Mouse (Mus musculus): Measurements from ENCODE around the gene Pdzd7.
A peak's percentile ranks its signal among the peaks of the same experiment; 100 is the strongest.
"Not testable (repeated sequence)": the region's sequence is repeated elsewhere in the genome, so short reads cannot be mapped to it uniquely, and the experiment has no call there.

The Pdzd7 gene

DNA sequence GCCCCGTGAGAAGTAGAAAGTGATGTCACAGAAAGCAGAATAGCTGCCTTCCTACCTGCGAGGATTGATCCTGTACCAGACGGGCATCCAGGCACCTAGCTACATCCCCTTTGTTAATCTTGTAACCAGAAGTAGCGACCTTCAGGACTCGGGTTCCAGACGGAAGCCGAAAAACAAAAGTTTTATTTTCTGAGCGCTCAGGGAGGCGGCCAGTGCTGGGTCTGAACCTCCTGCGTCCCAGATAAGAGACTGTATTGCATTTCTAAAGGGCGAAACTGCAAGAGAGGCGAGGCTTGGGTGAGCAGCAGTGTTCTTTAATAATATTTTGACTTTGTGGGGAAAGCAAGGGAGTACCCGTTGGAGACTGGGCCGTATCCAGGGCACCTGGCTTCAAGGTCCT lies 13.3 kb upstream of the Pdzd7 start:
- no peak for DNase-seq (ENCODE audit: low spot score in 2 of 2)

DNA sequence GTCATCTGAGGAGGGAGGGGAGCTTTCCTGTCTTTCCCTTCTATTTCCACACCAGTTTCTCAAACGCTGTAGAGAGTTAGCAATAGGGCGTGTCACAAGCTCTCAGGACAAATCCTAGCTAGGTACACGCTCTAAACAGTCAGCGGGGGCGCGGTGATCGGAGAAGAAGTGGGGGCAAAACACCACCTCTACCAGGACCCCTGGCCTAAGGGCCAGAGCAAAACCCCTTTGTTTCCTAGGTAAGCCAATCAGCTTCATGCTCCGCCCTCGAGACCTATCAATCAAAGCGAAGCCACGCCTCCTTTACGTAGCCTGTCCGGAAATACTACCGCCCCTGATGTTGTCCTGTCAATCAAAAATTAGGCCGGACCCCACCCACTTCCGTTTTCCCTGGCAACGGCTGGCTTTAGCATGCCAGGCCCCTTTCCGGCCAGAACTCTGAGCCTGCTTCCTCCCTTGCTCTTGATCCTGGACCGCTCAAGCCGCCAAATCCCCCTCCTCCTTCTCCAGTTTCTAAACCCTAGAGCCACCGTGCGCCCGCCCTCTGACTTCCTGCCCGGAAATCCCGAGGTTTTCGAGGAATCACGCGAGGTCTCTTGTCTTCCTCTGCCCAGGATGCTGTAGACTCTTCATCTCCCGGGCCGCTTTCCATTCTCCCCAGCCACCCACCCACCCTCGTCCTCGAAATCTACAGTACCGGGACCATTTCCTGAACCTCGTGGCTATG lies 12.8 kb upstream of the Pdzd7 start:
- DNase-seq (ENCODE audit: low spot score in 2 of 2), result peak; percentile 89 to 91

DNA sequence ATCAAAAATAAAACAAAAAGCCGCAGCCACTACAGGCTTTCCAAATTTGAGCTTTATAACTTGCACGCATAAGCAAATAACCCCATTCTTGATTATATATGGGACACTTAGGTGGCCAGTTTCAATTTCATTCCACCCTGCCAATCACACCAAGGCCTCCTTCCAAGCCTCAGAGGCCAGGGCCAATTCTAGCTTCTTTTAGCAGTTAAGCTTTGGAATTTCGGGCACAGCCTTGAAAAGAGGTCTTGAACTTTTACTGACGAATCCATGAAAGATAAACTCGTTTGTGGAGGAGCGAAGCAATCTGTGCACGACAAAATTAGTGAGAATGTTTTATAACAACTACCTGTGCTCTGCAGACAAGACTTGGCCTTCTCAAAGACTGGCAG lies 12.2 kb upstream of the Pdzd7 start:
- no peak for DNase-seq (ENCODE audit: low spot score in 2 of 2)

DNA sequence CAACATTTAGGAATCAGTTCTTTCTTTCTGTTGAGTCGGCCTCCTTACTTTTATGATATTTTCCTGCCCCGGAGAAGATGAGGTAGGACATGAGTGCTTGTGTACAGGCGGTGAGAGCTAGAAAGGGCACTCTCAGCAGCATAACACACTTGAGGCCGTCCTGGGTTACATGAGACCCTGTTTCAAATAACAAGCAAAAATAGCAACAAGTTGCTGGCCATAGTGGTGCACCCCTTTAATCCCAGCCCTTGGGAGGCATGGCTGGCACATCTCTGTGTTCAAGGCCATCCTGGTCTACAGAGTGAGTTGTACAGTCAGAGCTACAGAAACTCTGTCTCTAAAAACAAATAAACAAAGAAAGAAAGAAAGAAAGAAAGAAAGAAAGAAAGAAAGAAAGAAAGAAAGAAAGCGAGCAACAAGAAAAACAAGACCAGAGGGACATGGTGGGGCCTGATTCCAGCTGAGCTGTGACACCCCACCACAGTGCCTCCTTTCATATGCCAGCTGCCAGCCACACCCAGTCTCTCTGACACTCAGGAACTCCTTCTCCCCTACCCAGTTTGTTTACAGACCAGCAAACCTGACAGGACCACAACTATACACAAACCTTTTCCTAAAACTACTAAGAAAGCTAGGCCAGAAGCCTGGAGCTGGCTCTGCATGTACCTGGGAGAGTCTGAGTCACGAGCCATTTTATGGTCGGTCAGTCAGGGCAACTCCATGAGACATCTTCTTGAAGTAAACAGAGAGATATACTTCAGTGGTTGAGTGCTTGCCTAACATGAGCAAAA lies 11.6 kb upstream of the Pdzd7 start:
- DNase-seq (ENCODE audit: low spot score in 2 of 2), result no peak

DNA sequence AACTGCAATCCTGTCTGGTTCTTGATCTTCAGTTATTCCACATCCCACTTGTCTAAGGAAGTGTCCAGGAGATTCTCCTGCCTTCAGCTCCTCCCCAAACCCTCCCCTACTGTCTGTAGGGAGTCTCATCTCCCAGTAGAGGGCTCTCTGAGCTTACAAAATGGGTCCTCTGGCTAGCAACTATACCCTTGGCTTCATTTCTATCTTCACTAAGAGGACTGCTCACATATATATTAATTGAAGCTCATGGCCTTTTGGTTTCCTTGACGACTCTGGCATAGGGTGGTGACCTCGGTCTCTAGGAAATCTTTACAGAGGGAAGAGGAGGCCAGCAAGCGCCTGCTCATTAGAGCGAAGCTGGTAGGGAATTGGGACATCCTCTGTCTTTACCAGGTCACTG lies 10.8 kb upstream of the Pdzd7 start:
- DNase-seq (ENCODE audit: low spot score in 2 of 2), result no peak

DNA sequence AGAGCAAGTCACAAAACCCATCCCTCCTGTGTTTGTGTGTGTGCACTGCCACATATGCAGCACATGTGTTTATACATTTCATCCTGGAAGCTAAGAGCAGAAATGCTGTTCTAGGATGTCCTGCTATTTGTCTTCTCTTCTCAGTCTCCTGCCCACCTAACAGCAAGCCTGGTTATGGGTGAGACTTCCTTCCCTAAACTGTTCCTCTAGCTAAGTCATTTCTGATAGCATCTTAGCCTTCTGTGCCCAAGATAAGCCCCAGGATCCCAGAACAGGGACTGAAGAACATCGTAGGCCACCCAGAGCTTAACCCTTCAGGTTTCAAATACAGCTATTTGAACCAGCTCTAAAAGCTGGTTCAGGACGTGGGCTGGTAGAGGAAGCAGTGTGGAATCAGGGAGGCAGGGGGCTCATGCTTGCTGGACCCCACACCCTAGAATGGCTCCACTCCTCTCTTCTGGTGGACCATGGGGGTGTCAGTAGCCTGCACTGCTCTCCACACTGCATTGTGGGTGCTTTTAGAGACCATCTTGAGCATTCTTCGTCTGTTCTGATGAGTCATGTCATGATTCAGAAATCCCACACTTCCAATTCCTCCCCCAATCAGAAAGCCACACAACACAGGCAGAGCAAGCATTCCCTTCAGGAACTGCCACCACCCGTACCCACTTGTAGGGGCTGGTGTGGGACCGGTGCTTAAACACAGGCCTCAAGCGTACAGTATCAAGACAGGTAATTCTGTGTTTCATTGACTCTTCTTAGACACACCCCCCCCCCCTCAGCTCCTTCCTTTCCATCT lies 9.6 kb upstream of the Pdzd7 start:
- DNase-seq (ENCODE audit: low spot score in 2 of 2), result no peak

DNA sequence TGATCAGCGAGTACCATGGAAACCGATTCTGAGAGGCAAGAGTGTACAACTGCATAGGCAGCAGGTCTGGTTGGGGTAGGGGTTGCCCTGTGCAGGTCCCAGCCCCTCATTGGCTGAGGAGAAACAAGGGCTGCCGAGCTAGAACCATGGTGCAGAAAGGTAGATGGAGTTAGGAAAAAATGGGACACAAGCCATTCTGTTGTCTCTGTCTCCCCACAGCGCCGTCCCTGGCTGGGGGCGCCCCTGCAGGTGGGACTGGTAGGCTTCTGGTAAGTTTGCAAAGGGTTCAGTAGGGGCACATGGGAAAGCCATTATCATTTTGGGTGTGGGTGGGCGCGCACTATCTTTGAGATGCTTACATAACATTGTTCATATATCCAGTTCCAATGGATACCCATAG lies 7.9 kb upstream of the Pdzd7 start:
- DNase-seq (ENCODE audit: low spot score in 2 of 2), result no peak

DNA sequence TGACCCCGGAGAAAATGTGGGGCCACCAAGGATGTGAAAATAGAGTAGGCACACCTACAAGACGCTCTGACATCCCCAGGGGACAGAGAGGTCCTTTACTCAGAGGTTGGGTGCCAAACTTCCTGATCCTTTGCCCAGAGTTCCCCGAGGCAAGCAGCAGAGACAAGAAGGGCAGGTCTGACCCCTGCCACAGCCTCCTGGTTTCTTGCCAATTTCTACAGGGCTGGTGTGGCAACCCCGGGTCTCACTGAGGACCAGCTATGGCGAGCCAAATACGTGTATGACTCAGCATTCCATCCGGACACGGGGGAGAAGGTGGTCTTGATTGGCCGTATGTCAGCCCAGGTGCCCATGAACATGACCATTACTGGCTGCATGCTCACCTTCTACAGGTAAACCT lies 4.0 kb upstream of the Pdzd7 start:
- no peak for DNase-seq (ENCODE audit: low spot score in 2 of 2)

DNA sequence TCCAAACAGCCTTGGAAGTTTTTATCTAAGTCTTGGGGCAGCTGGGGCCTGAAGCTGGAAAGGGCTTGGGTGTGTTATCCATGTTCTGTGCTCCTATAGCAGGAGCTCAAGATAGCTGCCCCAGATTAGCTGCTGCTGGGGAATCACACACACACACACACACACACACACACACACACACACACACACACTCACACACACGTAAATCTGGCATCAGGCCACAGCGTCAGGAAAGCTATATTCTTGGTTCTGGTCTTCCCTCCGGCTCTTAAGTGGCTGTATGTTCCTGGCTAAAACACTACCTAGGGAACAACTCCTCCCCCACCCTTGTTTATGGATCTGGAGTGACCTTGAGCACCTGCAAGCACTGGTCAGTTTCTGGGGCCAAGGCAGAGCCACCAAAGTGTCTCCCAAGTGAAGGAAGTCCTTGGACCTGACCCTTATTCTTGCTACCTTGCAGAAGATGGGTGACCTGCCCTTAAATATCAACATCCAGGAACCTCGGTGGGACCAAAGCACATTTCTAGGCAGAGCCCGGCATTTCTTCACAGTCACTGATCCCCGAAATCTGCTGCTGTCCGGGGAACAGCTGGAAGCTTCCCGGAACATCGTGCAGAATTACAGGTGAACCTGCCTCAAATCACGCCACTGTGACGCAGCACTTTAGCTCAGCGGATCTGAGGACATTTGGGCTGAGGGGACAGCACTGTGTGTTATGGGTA lies 3.3 kb upstream of the Pdzd7 start:
- DNase-seq (ENCODE audit: low spot score in 2 of 2), result no peak

DNA sequence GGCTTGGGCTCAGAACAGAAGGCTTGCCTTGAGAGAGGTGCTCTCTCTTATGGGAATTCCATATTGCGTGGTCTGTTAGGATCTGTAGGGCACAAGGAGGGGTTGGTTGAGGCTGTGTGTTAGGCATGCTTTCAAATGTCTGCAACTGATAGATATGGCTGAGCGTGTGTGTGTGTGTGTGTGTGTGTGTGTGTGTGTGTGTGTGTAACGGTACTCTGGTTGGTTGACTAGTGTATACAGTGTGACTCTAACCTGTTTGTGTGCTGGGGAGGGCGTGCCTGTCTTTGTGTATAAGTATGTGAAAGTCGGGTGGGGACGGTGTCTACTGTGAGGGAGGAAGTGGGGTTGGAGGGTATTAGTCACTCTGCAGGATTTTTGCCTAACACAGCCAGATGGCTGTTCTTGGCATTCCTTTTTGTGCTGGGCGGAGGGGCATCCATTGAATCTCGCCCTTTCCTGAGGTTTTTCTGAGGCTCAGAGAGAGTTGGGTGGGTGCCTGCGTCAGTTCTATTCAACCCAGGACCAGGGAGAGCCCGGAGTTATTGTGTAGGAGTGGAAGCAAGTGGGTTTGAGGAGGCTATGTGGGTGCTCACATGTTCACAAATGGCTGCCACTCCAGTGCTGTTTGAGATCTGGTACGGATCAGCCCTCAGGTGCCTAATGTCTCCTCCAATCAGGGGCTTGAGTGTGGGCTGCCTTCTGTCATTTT lies 2.6 kb upstream of the Pdzd7 start:
- peak; percentile 60 to 83 for DNase-seq (ENCODE audit: low spot score in 2 of 2)

DNA sequence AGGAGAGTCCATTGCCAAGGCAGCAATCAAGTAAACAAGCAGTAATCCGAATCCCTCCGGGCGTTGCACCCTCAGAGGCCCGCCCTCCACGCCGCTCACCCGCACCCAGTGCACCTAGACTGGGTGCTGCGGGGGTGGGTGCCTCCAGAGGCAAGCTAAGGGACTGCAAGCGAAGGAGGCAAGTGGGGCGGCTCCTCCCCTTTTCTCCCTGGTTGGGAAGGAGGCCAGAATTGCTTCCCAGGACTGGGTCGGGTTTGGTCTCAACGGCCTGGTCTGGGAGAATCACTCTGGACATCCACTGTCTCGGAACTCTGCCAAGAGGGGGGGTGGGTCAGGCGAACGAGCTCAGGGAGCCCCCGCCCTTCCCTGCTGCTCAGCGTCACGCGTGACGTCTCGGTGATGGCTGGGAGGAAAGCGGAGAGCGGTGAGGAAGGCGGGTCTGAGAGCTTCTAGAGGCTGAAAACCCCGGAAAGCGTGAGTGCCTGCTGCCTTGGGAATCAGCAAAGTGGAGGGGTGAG lies 2.0 kb upstream of the Pdzd7 start, which contains the start of gene Sfxn3:
Gene Sfxn3, plus strand, starts transcription at position 87 of the 518 bp plus-strand sequence.
- peak; percentile 90 for DNase-seq (ENCODE audit: low spot score in 2 of 2)

DNA sequence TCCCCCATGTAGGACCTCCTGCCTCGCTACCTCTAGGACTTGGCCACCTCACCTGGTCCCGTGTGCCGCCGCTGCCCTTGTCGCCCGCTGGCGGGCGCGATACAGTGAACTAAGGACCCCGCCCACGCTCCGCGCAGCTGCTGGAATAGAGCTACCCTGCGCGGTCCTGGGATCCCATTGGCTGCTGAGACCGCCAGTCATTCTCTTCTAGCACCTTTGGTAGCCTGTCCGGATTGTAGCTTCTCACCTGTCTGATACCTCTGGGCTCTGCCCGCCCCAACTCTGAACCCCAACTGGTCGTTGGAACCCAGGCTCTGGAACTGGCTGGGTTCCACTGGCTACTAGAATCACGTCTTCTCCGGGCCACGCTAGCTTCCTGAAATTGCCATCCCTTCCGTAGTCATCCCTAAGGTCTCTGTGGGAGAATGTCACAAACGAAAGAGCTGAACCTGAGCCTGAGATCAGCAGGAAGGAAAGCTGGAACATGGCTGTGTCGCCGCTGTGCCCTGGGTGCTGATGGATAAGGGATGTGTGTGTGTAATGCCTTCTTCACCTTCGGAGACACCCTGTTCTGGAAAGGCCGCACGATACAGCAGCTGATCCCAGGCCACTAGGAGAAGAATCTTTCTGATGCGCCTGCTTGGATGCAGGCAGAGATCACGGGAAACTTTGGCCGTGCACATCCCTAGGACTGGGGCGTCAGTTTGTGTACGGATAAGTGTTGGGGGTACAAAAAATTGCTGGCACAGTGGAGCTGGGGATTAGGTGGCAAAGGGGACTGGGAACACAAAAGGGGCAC lies 1.2 kb upstream of the Pdzd7 start:
- peak; percentile 69 to 80 for DNase-seq (ENCODE audit: low spot score in 2 of 2)

DNA sequence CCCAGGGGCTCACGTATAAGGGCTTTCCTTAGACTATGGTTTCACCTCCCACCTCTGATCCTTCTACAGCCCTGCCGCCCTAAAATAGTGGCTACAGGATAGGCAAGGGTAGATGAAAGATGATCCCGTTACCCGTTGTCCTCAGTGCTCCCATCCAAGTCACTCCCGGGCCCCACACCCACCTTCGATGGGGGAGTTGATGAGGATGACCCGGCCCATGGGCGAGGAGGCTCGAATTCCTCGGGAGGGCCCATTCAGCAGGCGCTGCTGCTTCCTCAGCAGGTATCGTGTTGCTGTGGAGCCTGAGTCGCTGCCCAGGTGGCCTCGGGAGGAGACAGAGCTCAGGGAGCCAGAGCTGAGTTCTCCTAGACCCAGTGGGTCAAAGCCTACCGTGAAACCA lies 281 bp downstream of the Pdzd7 start:
- DNase-seq (ENCODE audit: low spot score in 2 of 2), result no peak

DNA sequence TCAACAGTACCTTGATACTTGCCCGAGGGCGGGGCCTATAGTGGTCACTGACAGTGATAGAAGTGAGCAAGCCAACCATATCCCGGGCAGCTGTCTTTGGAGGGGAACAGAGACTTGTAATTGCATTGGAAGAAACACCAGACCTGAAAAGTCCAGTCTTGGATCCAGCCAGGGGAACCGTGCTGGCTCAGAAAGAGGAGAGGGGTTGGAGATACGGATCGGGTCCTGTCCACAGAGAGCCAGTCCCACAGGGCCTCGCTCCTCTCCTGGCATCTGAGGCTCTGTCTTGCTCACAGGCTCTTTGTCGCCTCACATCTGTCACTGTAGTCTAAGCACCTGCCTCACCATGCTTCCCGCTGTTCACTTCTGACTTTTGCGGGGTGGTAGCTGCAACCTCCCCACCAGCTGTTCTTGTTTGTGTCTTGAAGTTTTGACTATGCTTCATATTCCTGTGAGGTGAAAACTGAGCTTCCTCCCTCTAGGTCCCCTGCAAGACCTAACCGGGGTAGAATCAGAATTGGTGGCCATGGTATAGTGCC lies 1.1 kb downstream of the Pdzd7 start:
- no peak for DNase-seq (ENCODE audit: low spot score in 2 of 2)

DNA sequence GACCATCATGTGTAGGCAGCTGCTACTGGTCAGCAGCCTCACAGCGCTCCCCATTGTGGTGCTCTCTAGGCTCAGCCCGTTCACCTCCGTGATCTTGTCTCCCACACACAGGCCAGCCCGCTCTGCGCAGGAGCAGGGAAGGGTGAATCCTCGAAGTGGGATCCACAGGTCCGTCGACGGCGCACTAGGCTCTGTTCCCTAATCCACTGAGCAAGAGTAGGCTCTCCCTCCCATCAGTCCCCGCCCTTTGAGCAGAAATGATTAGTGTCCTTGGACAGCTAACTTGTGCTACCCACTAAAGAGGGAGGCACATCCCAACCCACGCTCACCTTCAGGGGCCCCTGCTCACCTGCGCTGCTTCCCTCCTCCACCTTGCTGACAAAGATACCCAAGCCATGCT lies 5.3 kb downstream of the Pdzd7 start:
- DNase-seq (ENCODE audit: low spot score in 2 of 2), result no peak

DNA sequence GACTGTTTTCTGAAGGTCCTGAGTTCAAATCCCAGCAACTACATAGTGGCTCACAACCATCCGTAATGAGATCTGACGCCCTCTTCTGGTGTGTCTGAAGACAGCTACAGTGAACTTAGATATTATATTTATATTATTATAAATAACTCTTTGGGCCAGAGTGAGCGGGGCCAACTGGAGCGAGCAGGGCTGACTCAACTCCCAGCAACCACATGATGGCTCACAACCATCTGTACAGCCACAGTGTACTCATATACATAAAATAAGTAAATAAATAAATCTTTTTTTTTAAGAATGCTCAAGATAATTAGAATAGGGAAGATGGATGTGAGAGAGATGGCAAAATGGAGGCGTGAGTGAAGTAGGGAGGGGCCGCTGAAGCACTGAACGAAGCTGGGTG lies 7.3 kb downstream of the Pdzd7 start:
- DNase-seq (ENCODE audit: low spot score in 2 of 2), result not testable (repeated sequence)

DNA sequence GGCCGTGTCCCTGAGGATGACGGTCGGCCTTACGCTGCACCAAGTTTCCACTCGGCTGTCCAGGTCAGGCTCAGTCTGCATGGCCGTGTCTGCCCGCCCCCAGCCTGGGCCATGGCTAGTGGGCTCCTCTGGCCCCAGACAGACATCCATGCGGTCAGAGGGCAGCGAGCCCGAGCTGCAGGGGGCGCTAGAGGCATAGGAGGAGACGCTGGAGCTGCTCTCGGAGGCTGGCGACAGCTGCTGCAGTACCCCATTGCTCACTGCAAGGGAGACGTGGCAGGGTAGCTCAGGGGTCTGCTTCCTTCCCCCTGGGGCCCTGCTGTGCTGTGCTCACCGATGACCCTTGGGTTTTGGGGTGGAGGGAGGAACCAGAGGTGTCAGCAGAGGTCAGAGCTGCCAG lies 8.7 kb downstream of the Pdzd7 start:
- no peak for DNase-seq (ENCODE audit: low spot score in 2 of 2)

DNA sequence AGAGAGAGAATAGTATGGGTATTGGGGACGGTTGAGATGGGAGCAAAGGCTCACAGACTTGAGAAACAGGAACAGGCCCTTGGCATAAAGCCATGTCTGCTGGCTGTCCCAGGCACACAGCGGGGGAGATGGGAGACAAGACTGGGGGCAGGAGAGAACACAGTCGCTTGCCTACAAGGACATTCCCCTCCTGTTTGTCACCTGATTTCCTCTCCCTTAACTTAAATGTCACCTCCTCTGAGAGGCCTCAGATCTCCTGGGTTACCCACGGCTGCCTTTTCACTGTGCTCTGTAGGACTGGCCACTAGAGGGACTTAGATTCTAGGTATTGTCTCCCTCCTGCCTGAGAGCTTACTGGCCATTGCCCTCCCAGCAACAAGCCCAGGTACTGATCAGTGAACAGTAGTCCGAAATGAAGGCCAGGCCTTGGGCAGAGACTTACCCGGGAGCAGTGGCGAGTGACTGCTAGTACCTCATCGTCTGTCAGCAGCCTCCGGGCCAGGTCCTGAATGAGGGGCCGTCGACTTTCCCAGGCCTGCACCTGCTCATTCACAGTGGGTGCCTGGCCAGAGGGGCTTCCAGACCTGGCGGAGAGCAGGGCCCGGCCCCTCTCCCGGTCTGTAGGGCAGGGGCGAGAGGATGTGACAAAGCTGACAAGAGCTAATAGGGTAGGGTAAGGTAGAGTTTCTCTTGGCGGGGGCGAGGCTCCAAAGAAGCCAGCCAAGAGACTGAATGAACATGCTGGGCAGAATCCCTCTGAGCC lies 12.8 kb downstream of the Pdzd7 start:
- no peak for DNase-seq (ENCODE audit: low spot score in 2 of 2)

DNA sequence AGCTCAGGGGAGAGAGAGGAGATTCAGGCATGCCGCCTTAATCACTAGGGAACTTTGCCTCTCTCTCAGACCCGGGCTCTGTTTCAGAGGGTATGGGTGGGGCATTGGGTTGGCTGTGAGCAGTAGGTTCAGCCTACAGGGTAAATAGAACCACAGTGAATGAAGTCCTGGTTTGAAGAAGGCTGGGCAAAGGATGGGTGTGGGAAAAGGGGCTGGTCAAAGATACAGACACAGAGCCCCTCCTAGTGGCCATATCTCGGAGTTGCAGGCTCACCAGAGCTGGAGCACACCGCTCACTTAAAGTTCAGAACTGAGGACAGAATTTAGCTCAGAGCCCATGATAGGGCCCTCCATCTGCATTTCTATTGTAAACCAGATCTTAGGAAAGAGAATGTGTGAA lies 13.7 kb downstream of the Pdzd7 start:
- peak; percentile 53 to 74 for DNase-seq (ENCODE audit: low spot score in 2 of 2)
